Mouse (Mus musculus) limb, embryonic 14.5 days (tissue): ENCODE measurements around the gene Lsm14a. TPM values are rescaled to one million over a fixed set of nuclear protein-coding genes. Genes with fewer than 3 reads are reported as not detected.
A peak's percentile ranks its signal among the peaks of the same experiment; 100 is the strongest.

ENCODE experiments used
- ATAC-seq: fragments of 200-750 bp; cut with Nextera tagmentation; 2 replicates; pipeline ENCODE4 v1.8.0; 2017; ENCODE audit warnings: low read depth, moderate number of reproducible peaks, moderate TSS enrichment; ENCODE audit not compliant: low FRiP score
- DNase-seq: peaks from one replicate; pipeline ENCODE4 v3.0.0-alpha.2; 2015; ENCODE audit warnings: low spot score
- H3K27ac ChIP-seq: fragments of 300-500 bp; sonication (generic); replicated peaks from 2 replicates; pipeline ENCODE4 v1.5.1; 2014; ENCODE audit warnings: low read depth, mild to moderate bottlenecking, low read length, moderate library complexity, mixed read lengths
- H3K27me3 ChIP-seq: fragments of 300-500 bp; sonication (generic); 2 replicates; pipeline ENCODE4 v1.6.1; 2014; ENCODE audit warnings: low read length, mixed read lengths; ENCODE audit not compliant: control insufficient read depth, insufficient read depth
- H3K36me3 ChIP-seq: fragments of 300-500 bp; sonication (generic); 2 replicates; pipeline ENCODE4 v1.6.1; 2014; ENCODE audit warnings: mild to moderate bottlenecking, low read length, moderate library complexity, mixed read lengths; ENCODE audit not compliant: control insufficient read depth, insufficient read depth
- H3K4me1 ChIP-seq: fragments of 300-500 bp; sonication (generic); 2 replicates; pipeline ENCODE4 v1.6.1; 2014; ENCODE audit warnings: antibody characterized with exemption, low read length, mixed read lengths; ENCODE audit not compliant: control insufficient read depth, insufficient read depth
- H3K4me2 ChIP-seq: fragments of 300-500 bp; sonication (generic); replicated peaks from 2 replicates; pipeline ENCODE4 v1.6.1; 2014; ENCODE audit warnings: low read depth, mild to moderate bottlenecking, low read length, moderate library complexity; ENCODE audit not compliant: severe bottlenecking
- H3K4me3 ChIP-seq: fragments of 300-500 bp; sonication (generic); replicated peaks from 2 replicates; pipeline ENCODE4 v1.5.1; 2014; ENCODE audit warnings: low read length
- H3K9ac ChIP-seq: fragments of 300-500 bp; sonication (generic); 2 replicates; pipeline ENCODE4 v1.6.1; 2014; ENCODE audit warnings: mild to moderate bottlenecking, low read depth, low read length, moderate library complexity; ENCODE audit not compliant: severe bottlenecking
- H3K9me3 ChIP-seq: fragments of 300-500 bp; sonication (generic); 2 replicates; pipeline ENCODE4 v1.6.1; 2016; ENCODE audit warnings: low read length; ENCODE audit not compliant: control insufficient read depth
- POLR2A ChIP-seq: fragments of 200-500 bp; IDR thresholded peaks from 2 replicates; pipeline ENCODE4 v1.8.0; 2012; ENCODE audit warnings: inconsistent platforms, mild to moderate bottlenecking, moderate library complexity, borderline replicate concordance; ENCODE audit not compliant: insufficient read depth, insufficient read length; ENCODE audit errors: extremely low read depth
- WGBS: fragments of 180-500 bp; shearing (Covaris S2); extraction: QIAGEN DNeasy Blood & Tissue Kit; methylation state at CpG from one replicate; pipeline ENCODE4 v1.1.7; 2014; 5-methylcytosine and 5-hydroxymethylcytosine counted together
- polyA plus RNA-seq, 2 experiments: library from polyadenylated mRNA; depleted of rRNA in 1 of 2; stranded (reverse) in 1 of 2; unstranded in 1 of 2; fragments of >200 nt; fragmentation: Nextera tagmentation in 1 of 2; extraction: Ambion mirVana in 1 of 2; gene quantifications; 2 replicates each; pipeline versions ENCODE4 v1.2.1 to v1.2.3; 2012 to 2014

Gene Lsm14a
- polyA plus RNA-seq, 2 experiments, result 65.8 to 87.0 TPM

DNA sequence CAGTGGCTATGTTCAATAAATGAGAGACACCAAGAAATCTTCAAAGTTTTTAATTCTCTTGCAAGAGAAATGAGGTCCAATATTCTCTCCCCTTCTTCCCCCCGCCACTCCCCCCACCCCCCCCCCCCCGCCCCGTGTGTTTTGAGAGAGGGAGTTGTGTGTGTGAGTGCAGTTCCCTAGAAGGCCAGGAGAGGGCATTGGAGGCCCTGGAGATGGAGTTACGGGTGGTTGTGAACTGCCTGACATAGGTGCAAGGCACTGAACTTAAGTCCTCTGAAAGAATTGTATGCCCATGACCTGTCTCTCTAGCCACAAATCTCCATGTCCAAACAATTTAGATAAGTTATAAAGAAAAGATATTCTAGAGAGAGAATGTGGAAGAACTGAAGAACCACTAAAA is 7.0 kb upstream of the Lsm14a start:
- no peak for TF ChIP-seq POLR2A
- ATAC-seq (no peak), DNase-seq (no peak)
- Histone ChIP-seq H3K36me3 (no peaks in the 10 kb centered on the region), H3K4me1 (no peaks in the 10 kb centered on the region), H3K9ac (no peak overlapping the region), H3K27ac (no peak overlapping the region), H3K4me2 (no peak overlapping the region), H3K27me3 (no peaks in the 10 kb centered on the region), H3K9me3 (no peaks in the 10 kb centered on the region), H3K4me3 (no peak overlapping the region)
- WGBS, result 49% methylated on average over 2 of the region's 4 CpGs

DNA sequence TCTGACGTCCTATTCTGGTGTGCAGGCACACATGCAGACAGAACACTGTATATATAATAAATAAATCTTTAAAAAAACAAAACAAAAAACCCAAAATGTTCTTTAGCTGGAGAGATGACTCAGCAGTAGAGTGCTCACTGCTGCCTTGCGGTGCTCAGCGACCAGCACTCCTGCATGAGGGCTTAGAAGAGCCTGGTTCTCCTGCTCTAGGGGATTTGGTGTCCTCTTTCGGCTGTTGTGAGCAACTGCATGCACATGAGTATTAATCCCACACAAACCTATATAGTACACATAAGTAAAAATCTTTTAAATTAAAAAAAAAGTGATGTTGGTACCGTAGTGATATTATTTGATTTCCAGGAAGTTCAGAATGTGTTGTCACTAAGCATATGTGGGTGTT is 5.7 kb upstream of the Lsm14a start:
- 76% methylated on average over 5 of the region's 5 CpGs for WGBS
- H3K36me3 ChIP-seq, result no peaks in the 10 kb centered on the region
- no peak overlapping the region for H3K4me2 ChIP-seq
- no peaks in the 10 kb centered on the region for H3K27me3 ChIP-seq
- no peak for TF ChIP-seq POLR2A
- ATAC-seq (no peak), DNase-seq (no peak)
- H3K27ac ChIP-seq, result no peak overlapping the region
- H3K9ac ChIP-seq, result no peak overlapping the region
- no peaks in the 10 kb centered on the region for H3K9me3 ChIP-seq
- no peaks in the 10 kb centered on the region for H3K4me1 ChIP-seq
- no peak overlapping the region for H3K4me3 ChIP-seq

- Histone ChIP-seq H3K36me3 (no peaks in the 10 kb centered on the region), H3K9ac (no peak overlapping the region), H3K4me1 (no peaks in the 10 kb centered on the region), H3K4me2 (no peak overlapping the region), H3K27me3 (no peaks in the 10 kb centered on the region), H3K4me3 (no peak overlapping the region), H3K27ac (no peak overlapping the region), H3K9me3 (no peaks in the 10 kb centered on the region)
- 69% methylated on average over 3 of the region's 3 CpGs for WGBS
- ATAC-seq (no peak), DNase-seq (no peak)
- no peak for TF ChIP-seq POLR2A
Observed at GRCm38 (mm10) chr7:34396791-34397190, 3.7 kb upstream of the Lsm14a start.

GRCm38 (mm10) chr7:34395761-34396160 is 2.6 kb upstream of the Lsm14a start:
- no peak overlapping the region for H3K27ac ChIP-seq
- DNase-seq (no peak), ATAC-seq (0 out of 2 replicates have a peak, but pooled peaks have one; percentile 14)
- H3K4me3 ChIP-seq, result no peak overlapping the region
- H3K36me3 ChIP-seq, result no peaks in the 10 kb centered on the region
- no peak overlapping the region for H3K9ac ChIP-seq
- no peaks in the 10 kb centered on the region for H3K9me3 ChIP-seq
- TF ChIP-seq POLR2A, result no peak
- no peaks in the 10 kb centered on the region for H3K27me3 ChIP-seq
- no peak overlapping the region for H3K4me2 ChIP-seq
- 54% methylated on average over 6 of the region's 6 CpGs for WGBS
- H3K4me1 ChIP-seq, result peaks cover 6% of the 10 kb centered on the region

GRCm38 (mm10) chr7:34394636-34395035 is 1.5 kb upstream of the Lsm14a start:
- no peak for DNase-seq
- no peak overlapping the region for H3K9ac ChIP-seq
- no peak overlapping the region for H3K4me3 ChIP-seq
- H3K27me3 ChIP-seq, result no peaks in the 10 kb centered on the region
- no peak overlapping the region for H3K27ac ChIP-seq
- H3K36me3 ChIP-seq, result no peaks in the 10 kb centered on the region
- no peak overlapping the region for H3K4me2 ChIP-seq
- TF ChIP-seq POLR2A, result no peak
- H3K4me1 ChIP-seq, result peaks cover 11% of the 10 kb centered on the region
- H3K9me3 ChIP-seq, result no peaks in the 10 kb centered on the region
- 80% methylated on average over 5 of the region's 5 CpGs for WGBS
- ATAC-seq, result no peak

GRCm38 (mm10) chr7:34394091-34394490 is 976 bp upstream of the Lsm14a start:
- peaks cover 11% of the 10 kb centered on the region for H3K4me1 ChIP-seq
- ATAC-seq (no peak), DNase-seq (no peak)
- no peaks in the 10 kb centered on the region for H3K9me3 ChIP-seq
- no peaks in the 10 kb centered on the region for H3K27me3 ChIP-seq
- no peak overlapping the region for H3K27ac ChIP-seq
- H3K36me3 ChIP-seq, result no peaks in the 10 kb centered on the region
- H3K9ac ChIP-seq, result no peak overlapping the region
- no peak overlapping the region for H3K4me3 ChIP-seq
- 71% methylated on average over 2 of the region's 2 CpGs for WGBS
- no peak for TF ChIP-seq POLR2A
- H3K4me2 ChIP-seq, result no peak overlapping the region
